Mouse (Mus musculus): ENCODE data around the gene Eif2ak4. TPM values are rescaled to one million over a fixed set of nuclear protein-coding genes. Genes with fewer than 3 reads are reported as not detected.

Gene Eif2ak4
- total RNA-seq, 2 experiments from 2014 or later, result 20.7 to 22.1 TPM

- peak in 1 of 2 experiments; percentile 41 for DNase-seq (ENCODE audit: low spot score in 2 of 2)
Observed at GRCm38 (mm10) chr2:118461480-118462165, 73.2 kb downstream of the Eif2ak4 start.

GRCm38 (mm10) chr2:118463480-118463879 is 75.1 kb downstream of the Eif2ak4 start:
- peak in 1 of 2 experiments; percentile 49 for DNase-seq (ENCODE audit: low spot score in 2 of 2)

GRCm38 (mm10) chr2:118464450-118464849 is 76.0 kb downstream of the Eif2ak4 start:
- no peak for DNase-seq (ENCODE audit: low spot score in 2 of 2)

GRCm38 (mm10) chr2:118465894-118466293 is 77.5 kb downstream of the Eif2ak4 start:
- DNase-seq (ENCODE audit: low spot score in 2 of 2), result no peak

- no peak for DNase-seq (ENCODE audit: low spot score in 2 of 2)
Observed at GRCm38 (mm10) chr2:118466601-118467000, 78.2 kb downstream of the Eif2ak4 start.

- no peak for DNase-seq (ENCODE audit: low spot score in 2 of 2)
Observed at GRCm38 (mm10) chr2:118468354-118468753, 79.9 kb downstream of the Eif2ak4 start.

GRCm38 (mm10) chr2:118478833-118479549 is 90.6 kb downstream of the Eif2ak4 start:
- DNase-seq (ENCODE audit: low spot score in 2 of 2), result no peak

- peak; percentile 88 to 93 for DNase-seq (ENCODE audit: low spot score in 2 of 2)
Observed at GRCm38 (mm10) chr2:118479550-118479909, 91.1 kb downstream of the Eif2ak4 start, which contains the start of gene Srp14. Gene Srp14, minus strand, starts transcription at chr2:118479711.

GRCm38 (mm10) chr2:118480886-118481285 is 92.5 kb downstream of the Eif2ak4 start:
- no peak for DNase-seq (ENCODE audit: low spot score in 2 of 2)

- no peak for DNase-seq (ENCODE audit: low spot score in 2 of 2)
Observed at GRCm38 (mm10) chr2:118483032-118483431, 94.6 kb downstream of the Eif2ak4 start.

GRCm38 (mm10) chr2:118484386-118484898 is 96.0 kb downstream of the Eif2ak4 start:
- DNase-seq (ENCODE audit: low spot score in 2 of 2), result no peak

GRCm38 (mm10) chr2:118485415-118485814 is 97.0 kb downstream of the Eif2ak4 start:
- no peak for DNase-seq (ENCODE audit: low spot score in 2 of 2)

GRCm38 (mm10) chr2:118486933-118487332 is 98.5 kb downstream of the Eif2ak4 start:
- DNase-seq (ENCODE audit: low spot score in 2 of 2), result peak; percentile 50 to 71

GRCm38 (mm10) chr2:118487806-118488205 is 99.4 kb downstream of the Eif2ak4 start:
- DNase-seq (ENCODE audit: low spot score in 2 of 2), result no peak

- no peak for DNase-seq (ENCODE audit: low spot score in 2 of 2)
Observed at GRCm38 (mm10) chr2:118490241-118491091, 102.0 kb downstream of the Eif2ak4 start.

- DNase-seq (ENCODE audit: low spot score in 2 of 2), result no peak
Observed at GRCm38 (mm10) chr2:118491281-118491731, 102.9 kb downstream of the Eif2ak4 start.

GRCm38 (mm10) chr2:118491741-118492395 is 103.5 kb downstream of the Eif2ak4 start:
- no peak for DNase-seq (ENCODE audit: low spot score in 2 of 2)

- no peak for DNase-seq (ENCODE audit: low spot score in 2 of 2)
Observed at GRCm38 (mm10) chr2:118495024-118495423, 106.6 kb downstream of the Eif2ak4 start.

- DNase-seq (ENCODE audit: low spot score in 2 of 2), result no peak
Observed at GRCm38 (mm10) chr2:118497890-118498289, 109.5 kb downstream of the Eif2ak4 start.

- DNase-seq (ENCODE audit: low spot score in 2 of 2), result no peak
Observed at GRCm38 (mm10) chr2:118498476-118498875, 110.1 kb downstream of the Eif2ak4 start.
